Mouse (Mus musculus) A20 (cell line): ENCODE data around the gene Foxn4.
A peak's percentile ranks its signal among the peaks of the same experiment; 100 is the strongest.

Source experiments
- DNase-seq: peaks from one replicate; pipeline ENCODE4 v3.0.0-alpha.2; 2011; ENCODE audit warnings: low read depth, low spot score

Gene Foxn4

GRCm38 (mm10) chr5:114273693-114274402, at the start of gene Foxn4:
TSS of gene Foxn4 (minus strand) at chr5:114273807.
- DNase-seq, result no peak

GRCm38 (mm10) chr5:114323105-114323790, 49.6 kb upstream of the Foxn4 start:
- peak; percentile 94 for DNase-seq

GRCm38 (mm10) chr5:114309680-114310036, 36.1 kb upstream of the Foxn4 start:
- DNase-seq, result no peak

GRCm38 (mm10) chr5:114308765-114309679, 35.4 kb upstream of the Foxn4 start:
- peak; percentile 73 for DNase-seq

GRCm38 (mm10) chr5:114306496-114306895, 32.9 kb upstream of the Foxn4 start:
- no peak for DNase-seq

GRCm38 (mm10) chr5:114303166-114303565, 29.6 kb upstream of the Foxn4 start:
- no peak for DNase-seq

- DNase-seq, result no peak
Observed at GRCm38 (mm10) chr5:114299883-114300610, 26.4 kb upstream of the Foxn4 start.

- no peak for DNase-seq
Observed at GRCm38 (mm10) chr5:114299156-114299855, 25.7 kb upstream of the Foxn4 start.

- DNase-seq, result peak; percentile 47
Observed at GRCm38 (mm10) chr5:114298212-114298894, 24.7 kb upstream of the Foxn4 start.

GRCm38 (mm10) chr5:114296693-114297631, 23.4 kb upstream of the Foxn4 start:
- peak; percentile 64 for DNase-seq

GRCm38 (mm10) chr5:114290004-114290403, 16.4 kb upstream of the Foxn4 start:
- no peak for DNase-seq

GRCm38 (mm10) chr5:114288874-114289273, 15.3 kb upstream of the Foxn4 start, which contains the start of gene Myo1h:
TSS of gene Myo1h (plus strand) at chr5:114289166.
- DNase-seq, result no peak

GRCm38 (mm10) chr5:114288396-114288795, 14.8 kb upstream of the Foxn4 start:
- DNase-seq, result no peak

GRCm38 (mm10) chr5:114286872-114287571, 13.4 kb upstream of the Foxn4 start:
- no peak for DNase-seq

- DNase-seq, result peak; percentile 16
Observed at GRCm38 (mm10) chr5:114286102-114286501, 12.5 kb upstream of the Foxn4 start.

- no peak for DNase-seq
Observed at GRCm38 (mm10) chr5:114285398-114285700, 11.7 kb upstream of the Foxn4 start.

GRCm38 (mm10) chr5:114284604-114285397, 11.2 kb upstream of the Foxn4 start:
- no peak for DNase-seq

GRCm38 (mm10) chr5:114282346-114282745, 8.7 kb upstream of the Foxn4 start:
- DNase-seq, result no peak
